Mouse (Mus musculus) midbrain, postnatal 0 days (tissue): ENCODE data around the gene Zg16. TPM values are rescaled to one million over a fixed set of nuclear protein-coding genes. Genes with fewer than 3 reads are reported as not detected.

Experiments
- ATAC-seq: fragments of 200-750 bp; cut with Nextera tagmentation; 2 replicates; pipeline ENCODE4 v1.8.0; 2017; ENCODE audit warnings: moderate number of reproducible peaks, mild to moderate bottlenecking, moderate TSS enrichment, moderate library complexity; ENCODE audit not compliant: low FRiP score
- DNase-seq: peaks from one replicate; pipeline ENCODE4 v3.0.0-alpha.2; 2015; ENCODE audit warnings: low spot score
- H3K27ac ChIP-seq: fragments of 300-500 bp; sonication (generic); 2 replicates; pipeline ENCODE4 v1.5.1; 2014; ENCODE audit warnings: low read depth, mild to moderate bottlenecking, low read length, mixed read lengths
- H3K27me3 ChIP-seq: fragments of 300-500 bp; sonication (generic); 2 replicates; pipeline ENCODE4 v1.6.1; 2014; ENCODE audit warnings: low read length, control low read depth, mixed read lengths; ENCODE audit not compliant: insufficient read depth
- H3K36me3 ChIP-seq: fragments of 300-500 bp; sonication (generic); 2 replicates; pipeline ENCODE4 v1.6.1; 2014; ENCODE audit warnings: low read length, control low read depth, mixed read lengths; ENCODE audit not compliant: insufficient read depth
- H3K4me1 ChIP-seq: fragments of 300-500 bp; sonication (generic); 2 replicates; pipeline ENCODE4 v1.6.1; 2014; ENCODE audit warnings: mild to moderate bottlenecking, control low read depth, antibody characterized with exemption, low read length, mixed read lengths; ENCODE audit not compliant: insufficient read depth
- H3K4me2 ChIP-seq: fragments of 300-500 bp; sonication (generic); 2 replicates; pipeline ENCODE4 v1.6.1; 2014; ENCODE audit warnings: low read depth, mild to moderate bottlenecking, low read length, mixed read lengths; ENCODE audit not compliant: poor library complexity, severe bottlenecking
- H3K4me3 ChIP-seq: fragments of 300-500 bp; sonication (generic); 2 replicates; pipeline ENCODE4 v1.5.1; 2014; ENCODE audit warnings: low read depth, mild to moderate bottlenecking, low read length, moderate library complexity
- H3K9ac ChIP-seq: fragments of 300-500 bp; sonication (generic); replicated peaks from 2 replicates; pipeline ENCODE4 v1.6.1; 2014; ENCODE audit warnings: mild to moderate bottlenecking, low read length, moderate library complexity, mixed read lengths; ENCODE audit not compliant: poor library complexity, severe bottlenecking
- H3K9me3 ChIP-seq: fragments of 300-500 bp; sonication (generic); 2 replicates; pipeline ENCODE4 v1.6.1; 2016; ENCODE audit warnings: low read length, control low read depth
- CTCF ChIP-seq: IDR thresholded peaks from 2 replicates; pipeline ENCODE4 v1.5.1; 2016; ENCODE audit warnings: antibody characterized with exemption, mild to moderate bottlenecking
- WGBS: fragments of 180-500 bp; shearing (Covaris S2); extraction: QIAGEN DNeasy Blood & Tissue Kit; methylation state at CpG from one replicate; pipeline ENCODE4 v1.1.7; 2014; 5-methylcytosine and 5-hydroxymethylcytosine counted together
- polyA plus RNA-seq: library from polyadenylated mRNA; unstranded; fragments of >200 nt; fragmentation: Nextera tagmentation; extraction: Ambion mirVana; gene quantifications from 2 replicates; pipeline ENCODE4 v1.2.1, GENCODE M21; 2015
- total RNA-seq: library from RNA; depleted of rRNA; stranded (reverse); fragments of >200 nt; gene quantifications from 2 replicates; pipeline ENCODE4 v1.2.3, GENCODE M21; 2014

The Zg16 gene
- total and polyA plus RNA-seq, 2 experiments from 2014 or later = 0.49 TPM; not detected in 1

- peak overlapping the region; percentile 71 for H3K4me2 ChIP-seq
- no peak for ATAC-seq
- peaks cover 26% of the 10 kb centered on the region for H3K36me3 ChIP-seq
- no peak for TF ChIP-seq CTCF
- H3K9ac ChIP-seq = peak overlapping the region; percentile 79
- H3K4me3 ChIP-seq = no peak overlapping the region
- H3K9me3 ChIP-seq = no peaks in the 10 kb centered on the region
- 85% methylated on average over 15 of the region's 15 CpGs for WGBS
- H3K27ac ChIP-seq = peak overlapping the region; percentile 27
- no peak for DNase-seq
- H3K27me3 ChIP-seq = no peaks in the 10 kb centered on the region
- H3K4me1 ChIP-seq = peaks cover 41% of the 10 kb centered on the region
These were observed 68.5 kb downstream of the Zg16 start for GRCm38 (mm10) chr7:127018416-127019305.

GRCm38 (mm10) chr7:127017950-127018345 lies 69.2 kb downstream of the Zg16 start:
- Histone ChIP-seq H3K9me3 (no peaks in the 10 kb centered on the region), H3K27ac (peak overlapping the region; percentile 27), H3K4me3 (no peak overlapping the region), H3K9ac (peak overlapping the region; percentile 79), H3K27me3 (no peaks in the 10 kb centered on the region), H3K4me2 (peak overlapping the region; percentile 71; the same call in 1 of the 2 replicates), H3K4me1 (peaks cover 36% of the 10 kb centered on the region), H3K36me3 (peaks cover 19% of the 10 kb centered on the region; the same call in 1 of the 2 replicates)
- WGBS = 52% methylated on average over 6 of the region's 6 CpGs
- ATAC-seq (no peak), DNase-seq (no peak)
- TF ChIP-seq CTCF = no peak

- peak within 1 kb of the TSS; percentile 52 for H3K4me3 ChIP-seq
- H3K4me1 ChIP-seq = peaks cover 36% of the 10 kb centered on the region
- TF ChIP-seq CTCF = peak; percentile 85
- 4% methylated on average over 39 of the region's 39 CpGs for WGBS
- H3K27ac ChIP-seq = peak within 1 kb of the TSS; percentile 86
- no peaks in the 10 kb centered on the region for H3K9me3 ChIP-seq
- DNase-seq (peak; percentile 100), ATAC-seq (peak; percentile 83)
- H3K9ac ChIP-seq = peak within 1 kb of the TSS; percentile 79
- no peaks in the 10 kb centered on the region for H3K27me3 ChIP-seq
- peaks cover 13% of the 10 kb centered on the region; the same call in 1 of the 2 replicates for H3K36me3 ChIP-seq
- peak within 1 kb of the TSS; percentile 93 for H3K4me2 ChIP-seq
These were observed 69.9 kb downstream of the Zg16 start, which contains the start of gene Pagr1a for GRCm38 (mm10) chr7:127016971-127017949. Gene Pagr1a, minus strand, starts transcription at chr7:127017352.

GRCm38 (mm10) chr7:127016486-127016938 lies 70.6 kb downstream of the Zg16 start:
- DNase-seq = peak; percentile 61
- Histone ChIP-seq H3K4me3 (peak overlapping the region; percentile 52), H3K27ac (peak overlapping the region; percentile 86), H3K27me3 (no peaks in the 10 kb centered on the region), H3K9ac (peak overlapping the region; percentile 70), H3K4me2 (peak overlapping the region; percentile 93), H3K9me3 (no peaks in the 10 kb centered on the region), H3K36me3 (peaks cover 12% of the 10 kb centered on the region; the same call in 1 of the 2 replicates), H3K4me1 (peaks cover 36% of the 10 kb centered on the region)
- TF ChIP-seq CTCF = no peak
- peak; percentile 51 for ATAC-seq
- WGBS = under 1% methylated on average over 22 of the region's 22 CpGs

- no peak for ATAC-seq
- H3K36me3 ChIP-seq = peaks cover 12% of the 10 kb centered on the region; the same call in 1 of the 2 replicates
- H3K27ac ChIP-seq = peak within 1 kb of the TSS; percentile 86
- H3K4me3 ChIP-seq = peak within 1 kb of the TSS; percentile 52
- peaks cover 36% of the 10 kb centered on the region for H3K4me1 ChIP-seq
- peak within 1 kb of the TSS; percentile 70 for H3K9ac ChIP-seq
- no peak for DNase-seq
- peak within 1 kb of the TSS; percentile 93 for H3K4me2 ChIP-seq
- no peak for TF ChIP-seq CTCF
- no peaks in the 10 kb centered on the region for H3K9me3 ChIP-seq
- no peaks in the 10 kb centered on the region for H3K27me3 ChIP-seq
These were observed 70.8 kb downstream of the Zg16 start, which contains the start of gene Pagr1b for GRCm38 (mm10) chr7:127016481-127016485. Gene Pagr1b, minus strand, starts transcription at chr7:127016484.
